Mouse (Mus musculus) spleen, embryonic (tissue): Measurements from ENCODE around the gene Dennd1b.

Experiments used
- CTCF ChIA-PET: fragments of 350-600 bp; sonication (Branson Sonifier 250); formaldehyde crosslinking; loops from one replicate; lab custom pipeline; 2022; lab: Charles Lee

The Dennd1b gene

DNA sequence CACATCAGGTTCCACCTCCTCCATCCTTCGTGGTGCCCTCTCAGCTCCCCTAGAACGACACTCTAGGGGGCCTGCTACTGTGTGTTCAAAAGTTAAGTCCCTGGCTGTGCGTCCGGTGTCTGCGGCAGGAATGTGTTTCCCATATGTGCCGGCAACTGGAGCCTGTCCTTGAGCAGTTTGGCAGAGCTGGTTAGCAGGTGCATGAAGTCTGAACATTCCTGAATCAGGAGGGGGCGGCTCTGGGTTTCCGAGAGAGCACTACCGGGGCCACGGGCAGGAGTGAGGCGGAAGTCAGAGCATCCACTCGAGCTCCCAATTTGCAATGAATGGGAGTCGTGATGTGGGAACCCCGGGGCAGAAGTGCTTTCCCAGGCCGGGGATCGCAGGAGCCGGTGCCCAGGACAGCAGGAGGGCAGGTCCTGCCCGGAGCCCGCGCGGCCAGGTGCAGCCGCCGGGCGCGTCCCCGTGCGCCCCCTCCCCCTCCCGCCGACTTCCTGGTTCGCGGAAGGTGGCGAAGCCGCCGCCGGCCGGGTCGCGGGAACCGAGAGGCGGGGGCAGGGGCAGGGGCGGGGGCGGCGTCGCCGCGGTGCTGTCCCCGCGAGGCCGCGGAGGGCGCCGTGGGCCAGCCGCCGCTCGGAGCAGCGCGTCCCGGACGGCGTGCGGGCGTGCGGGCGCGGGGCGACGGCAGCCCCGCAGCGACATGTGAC lies at the start of gene Dennd1b:
Gene Dennd1b (plus strand): TSS at position 275 of the 707 bp plus-strand sequence.
- CTCF ChIA-PET: interaction anchor here (1.0 kb wide), 1 partner anchor 108 kb away, joined by 3 read pairs; no protein-coding TSS in a partner anchor

DNA sequence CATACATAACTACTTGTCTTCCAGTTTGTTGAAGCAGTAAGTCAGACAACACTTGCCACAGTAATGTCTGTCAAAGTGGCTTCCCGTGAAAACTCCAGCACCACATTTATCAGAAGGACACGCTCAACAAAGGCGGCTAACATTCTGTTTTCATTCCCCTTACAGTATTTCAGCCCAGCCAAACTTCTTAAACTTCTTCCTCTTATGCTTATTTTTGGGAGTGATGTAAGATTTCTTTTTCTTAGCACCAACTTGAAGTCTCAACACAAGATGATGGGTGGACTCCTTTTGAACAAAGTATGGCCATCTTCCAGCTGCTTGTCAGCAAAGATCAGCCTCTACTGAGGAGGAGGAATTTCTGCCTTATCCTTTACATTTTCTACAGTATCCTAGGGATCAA lies 47.6 kb upstream of the Dennd1b start:
- CTCF ChIA-PET: no interaction called here

DNA sequence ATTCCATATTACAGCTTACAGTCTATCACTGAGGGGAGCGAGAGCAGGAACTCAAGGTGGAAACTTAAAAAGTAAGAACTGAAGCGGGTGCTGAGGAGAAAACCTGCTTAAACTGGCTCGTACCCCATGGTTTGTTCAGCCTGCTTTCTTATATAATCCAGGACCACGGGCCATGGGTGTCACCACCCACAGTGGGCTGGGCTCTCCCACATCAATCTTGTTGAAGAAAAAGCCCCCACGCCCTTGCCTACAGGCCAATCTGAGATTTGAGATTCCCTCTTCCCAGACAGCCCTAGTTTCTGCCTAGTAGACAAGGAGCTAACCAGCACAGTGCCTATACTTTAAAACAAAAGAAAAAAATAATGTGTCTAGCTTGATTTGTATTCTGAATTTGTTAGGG lies 43.6 kb upstream of the Dennd1b start:
- CTCF ChIA-PET: no interaction called here

DNA sequence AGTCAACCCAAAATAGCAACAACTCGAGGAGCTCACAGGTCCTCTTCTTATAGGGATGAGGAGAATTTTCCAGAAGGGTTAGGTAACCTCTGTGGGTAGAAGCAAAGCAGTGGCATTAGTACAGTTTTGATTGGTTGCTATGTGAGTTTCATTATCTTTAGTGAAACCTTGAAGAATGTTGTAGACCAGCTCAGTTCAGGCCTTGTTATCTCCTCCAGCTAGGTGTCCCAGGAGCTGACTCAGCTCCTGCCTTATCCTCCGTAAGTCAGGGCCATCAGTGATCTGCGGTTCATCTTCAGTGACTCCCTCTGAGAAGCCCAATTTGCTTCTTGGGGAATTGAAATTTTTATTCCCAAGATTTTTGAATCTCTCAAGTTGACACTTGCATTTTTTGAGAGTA lies 43.2 kb upstream of the Dennd1b start:
- CTCF ChIA-PET: interaction anchor here (0.6 to 0.7 kb wide), 2 partner anchors 49 to 76 kb away, joined by 3 read pairs; no protein-coding TSS in a partner anchor

DNA sequence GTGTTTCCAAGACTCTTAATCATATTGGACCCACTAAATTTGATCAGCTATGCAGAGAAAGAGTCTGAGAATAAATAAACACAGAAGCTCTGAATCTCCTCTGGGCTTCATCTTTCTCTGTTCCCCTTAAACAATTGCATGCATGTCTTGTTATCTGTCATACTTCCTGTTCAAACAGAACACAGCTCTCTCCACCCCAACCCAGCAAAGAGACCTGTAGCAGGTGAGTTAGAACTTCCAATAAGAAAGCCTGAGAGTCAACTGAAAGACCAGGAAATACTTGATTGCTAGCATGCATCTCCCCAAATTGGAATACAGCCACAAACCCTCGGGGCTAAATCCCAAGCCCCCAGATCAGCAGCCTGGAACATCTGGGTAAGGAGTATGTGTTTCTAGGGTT lies 42.4 kb upstream of the Dennd1b start:
- CTCF ChIA-PET: interaction anchor here (0.7 kb wide), 1 partner anchor 75 kb away, joined by 3 read pairs; no protein-coding TSS in a partner anchor

DNA sequence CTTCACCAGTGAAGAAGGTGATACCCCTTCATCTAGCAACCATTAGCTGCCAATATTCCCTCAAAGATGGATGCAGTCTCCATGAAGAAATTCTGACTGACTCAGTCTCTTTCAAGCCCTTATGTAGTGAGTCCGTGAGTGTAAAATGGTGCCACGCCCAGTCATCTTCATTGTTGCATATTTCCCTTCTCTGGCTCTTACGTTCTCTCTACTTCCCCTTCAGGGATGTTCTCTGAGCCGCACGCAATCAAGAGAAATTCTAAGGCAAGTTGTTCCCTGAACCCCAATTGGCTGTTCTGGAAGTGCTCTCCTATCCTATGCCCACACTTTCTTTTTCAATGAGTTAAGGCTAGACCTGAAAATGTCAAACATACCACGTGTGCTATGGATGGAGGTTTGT lies 40.3 kb upstream of the Dennd1b start:
- CTCF ChIA-PET: no interaction called here

DNA sequence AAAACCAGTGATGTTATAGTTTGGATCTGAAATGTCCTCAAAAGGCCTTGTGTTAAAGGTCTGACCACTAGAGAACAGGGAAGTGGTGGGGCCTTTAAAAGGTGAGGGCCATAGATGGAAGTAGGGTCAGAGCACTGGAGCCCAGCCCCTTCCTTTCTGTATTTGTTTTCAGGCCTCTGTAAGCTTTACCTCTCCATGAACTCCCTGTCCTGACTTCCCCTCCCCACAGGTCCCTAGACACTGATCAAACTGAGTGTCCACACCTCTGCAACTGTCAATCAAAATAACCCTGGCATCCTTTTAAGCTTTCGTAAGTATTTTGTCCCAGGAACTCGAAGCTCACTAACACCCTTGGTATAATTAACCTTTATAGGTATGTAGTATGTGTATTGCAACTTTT lies 39.0 kb upstream of the Dennd1b start:
- CTCF ChIA-PET: interaction anchor here (0.6 kb wide), 1 partner anchor 16 kb away, joined by 3 read pairs; no protein-coding TSS in a partner anchor

DNA sequence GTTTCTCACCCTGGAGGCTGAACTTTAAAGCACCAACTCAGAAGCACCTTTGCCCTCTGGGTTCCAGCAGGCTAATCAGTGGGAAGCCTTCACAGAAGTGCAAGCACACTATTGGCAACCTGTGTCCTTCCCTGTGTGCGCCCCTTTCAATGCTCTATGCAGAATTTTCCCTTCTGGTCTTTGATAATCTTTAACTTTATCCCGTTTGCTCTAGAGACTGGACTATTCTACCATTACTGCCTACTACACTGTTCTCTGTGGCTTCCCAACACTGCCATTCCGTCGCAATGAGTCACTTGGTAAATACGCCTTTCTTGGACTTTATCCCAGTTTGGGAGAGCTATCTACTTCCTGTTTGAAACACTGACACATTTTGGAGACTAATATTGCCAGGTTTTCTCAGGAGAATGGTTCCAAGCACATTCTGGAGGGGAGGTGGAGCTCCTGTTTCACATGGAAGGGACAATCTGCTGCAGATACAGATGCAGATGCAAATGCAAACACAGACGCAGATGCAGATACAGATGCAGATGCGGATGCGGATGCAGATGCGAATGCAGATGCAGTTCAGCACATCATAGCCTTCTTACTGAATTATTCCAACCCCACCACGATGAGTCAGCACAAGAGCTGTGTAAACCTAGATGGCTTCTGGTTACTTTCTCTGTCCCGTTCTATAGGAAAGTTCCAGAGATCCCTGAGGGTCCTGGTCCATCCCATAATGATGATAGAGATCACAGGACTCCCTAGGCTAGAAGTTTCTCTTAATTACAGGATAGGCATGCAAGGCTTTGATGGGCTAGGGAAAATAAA lies 34.4 kb upstream of the Dennd1b start:
- CTCF ChIA-PET: no interaction called here

DNA sequence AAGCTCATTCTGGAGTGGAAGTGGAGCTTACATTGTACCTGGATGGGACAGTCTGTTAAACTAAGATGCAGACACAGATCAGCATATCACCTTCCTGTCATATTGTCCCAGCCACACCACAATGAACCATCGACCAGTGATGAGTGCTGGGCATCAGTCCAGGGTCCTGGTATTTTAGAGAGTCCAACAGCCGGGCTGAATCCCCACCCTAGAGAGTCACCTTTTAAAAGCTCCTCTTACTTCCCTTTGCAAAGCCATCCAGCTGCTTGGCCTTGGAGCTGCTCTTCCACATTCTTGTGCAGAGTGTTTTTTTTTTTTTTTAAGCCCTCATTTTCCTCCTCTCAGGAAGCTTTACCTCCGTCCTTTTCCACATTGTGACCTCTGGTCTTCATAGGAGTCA lies 33.2 kb upstream of the Dennd1b start:
- CTCF ChIA-PET: no interaction called here

DNA sequence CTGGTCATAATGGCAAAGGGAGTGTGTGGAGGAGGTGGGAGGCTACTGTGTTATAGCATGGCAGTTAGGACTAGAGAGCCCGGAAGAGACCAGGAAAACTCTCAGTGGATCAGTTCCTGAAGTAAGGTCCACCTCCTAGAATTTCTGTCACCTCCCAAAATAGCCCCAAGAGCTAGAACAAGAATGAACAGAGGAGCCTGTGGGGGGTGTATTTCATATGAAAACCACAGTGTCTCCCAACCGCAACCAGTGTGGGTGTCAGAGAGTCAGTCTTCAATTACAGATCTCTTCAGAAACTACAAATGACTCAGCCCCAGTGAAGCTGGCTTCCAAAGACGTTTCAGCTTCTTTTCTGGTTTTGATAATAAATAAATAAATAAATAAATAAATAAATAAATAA lies 32.4 kb upstream of the Dennd1b start:
- CTCF ChIA-PET: no interaction called here

DNA sequence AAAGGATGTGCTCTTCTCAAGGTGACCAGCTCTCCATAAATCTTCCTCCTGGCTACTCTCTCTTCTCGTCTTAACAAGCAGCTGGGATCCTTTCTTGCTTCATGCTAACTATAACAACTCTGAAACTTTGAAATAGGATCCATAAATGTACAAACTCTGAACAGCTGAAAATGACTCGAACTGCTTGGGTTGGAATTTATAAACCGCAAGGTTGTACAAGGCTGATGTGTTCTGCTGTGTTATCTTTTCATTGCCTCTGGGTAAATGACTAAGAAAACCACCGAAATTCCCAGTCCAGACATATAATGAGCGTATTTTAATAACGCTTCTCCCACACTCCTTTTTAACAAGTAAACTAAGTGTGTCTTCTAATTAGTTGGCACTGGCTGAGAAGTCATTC lies 27.1 kb upstream of the Dennd1b start:
- CTCF ChIA-PET: no interaction called here

DNA sequence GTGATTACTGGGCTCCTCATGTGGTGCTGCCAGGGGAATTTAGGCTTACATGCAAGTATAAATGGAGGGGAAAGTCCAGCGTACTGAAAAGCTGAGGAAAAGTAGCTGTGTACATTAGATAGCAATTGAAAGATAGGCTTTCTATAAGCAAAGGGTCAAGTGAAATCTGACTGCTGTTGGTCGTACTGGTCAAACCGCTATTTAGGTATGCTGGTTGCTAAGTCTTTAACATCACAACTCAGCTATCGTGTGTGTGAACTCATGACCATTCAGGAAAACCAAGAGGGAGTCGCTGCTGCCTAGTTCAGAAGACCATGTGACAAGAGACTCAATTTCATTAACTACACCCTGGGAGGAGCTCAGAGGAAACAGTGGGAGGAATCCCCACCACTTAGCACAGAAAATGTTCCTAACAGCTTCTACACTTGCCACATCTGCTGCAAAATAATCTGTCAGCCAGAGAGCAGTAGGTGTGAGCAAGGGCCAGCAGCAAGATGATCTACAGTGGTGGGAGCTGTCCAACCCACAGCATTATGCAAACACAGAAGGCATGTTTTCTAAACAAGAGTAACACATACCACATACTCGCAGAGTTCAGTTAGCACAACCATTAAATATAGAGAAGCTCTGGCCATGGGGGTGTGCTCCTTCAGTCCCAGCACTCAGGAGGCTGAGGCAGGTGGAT lies 25.4 kb upstream of the Dennd1b start:
- CTCF ChIA-PET: interaction anchor here (0.5 kb wide), 1 partner anchor 405 kb away, joined by 5 read pairs; no protein-coding TSS in a partner anchor

DNA sequence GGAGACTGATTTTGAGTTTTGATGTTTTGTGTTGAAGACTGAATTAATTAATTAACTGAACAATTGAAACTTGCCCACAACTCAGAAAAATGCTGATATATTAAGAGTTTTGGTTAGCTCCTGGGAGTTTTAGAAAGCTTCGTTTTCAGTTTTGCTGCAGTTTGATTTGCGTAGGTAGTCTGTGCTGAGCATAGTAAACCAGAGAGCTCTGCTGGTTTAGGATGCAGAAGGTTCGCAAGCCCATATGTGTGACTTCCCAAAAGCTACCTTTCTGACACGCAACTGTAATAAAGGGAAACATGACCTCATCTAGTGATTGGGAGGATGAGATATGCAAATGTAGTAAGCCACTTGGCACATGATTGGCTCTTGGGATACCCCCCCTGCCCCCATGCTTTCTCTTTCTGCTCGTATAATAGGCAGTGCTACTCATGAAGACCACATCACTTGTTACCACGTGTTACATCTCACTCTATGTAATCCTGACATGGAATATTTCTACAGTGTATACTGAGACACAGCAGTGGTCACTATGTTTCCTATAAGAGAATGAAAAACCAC lies 23.6 kb upstream of the Dennd1b start:
- CTCF ChIA-PET: interaction anchor here (0.7 kb wide), 1 partner anchor 15 kb away, joined by 3 read pairs; no protein-coding TSS in a partner anchor

DNA sequence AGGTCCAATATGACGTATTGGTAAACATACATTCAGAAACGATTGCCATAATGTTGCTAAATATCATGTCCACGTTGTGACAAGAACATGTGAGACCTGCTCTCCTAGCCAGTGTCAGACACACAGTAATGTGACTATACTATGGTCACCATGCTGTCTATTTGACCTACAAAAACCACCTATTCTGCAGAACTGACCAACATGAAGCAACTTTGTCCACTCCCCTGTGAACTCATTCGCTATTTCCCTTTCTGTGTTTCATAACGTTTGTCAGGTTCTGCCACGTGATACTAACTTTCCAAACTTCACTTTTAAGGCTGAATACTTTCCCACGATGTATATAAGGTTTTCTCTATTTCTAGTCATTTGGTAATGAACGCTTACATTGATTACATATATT lies 22.8 kb upstream of the Dennd1b start:
- CTCF ChIA-PET: interaction anchor here (0.7 kb wide), 1 partner anchor 16 kb away, joined by 3 read pairs; no protein-coding TSS in a partner anchor

DNA sequence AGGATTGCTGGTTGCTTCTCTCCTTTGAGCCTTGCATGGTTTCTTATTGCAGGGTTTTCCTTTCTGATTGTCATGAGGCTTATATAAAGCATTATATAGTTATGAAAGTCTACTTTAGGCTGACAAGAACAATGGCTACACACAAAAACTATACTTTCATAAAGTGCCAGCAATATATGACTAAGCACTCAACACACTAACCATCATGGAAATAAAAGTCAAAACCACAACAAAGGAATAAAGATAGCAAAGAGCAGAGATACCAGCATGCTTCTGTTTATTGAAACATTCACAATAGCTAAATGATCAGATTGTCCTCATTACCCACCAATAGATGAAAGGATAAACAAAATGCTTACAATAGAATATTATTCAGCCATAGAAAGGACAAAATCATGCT lies 11.1 kb upstream of the Dennd1b start:
- CTCF ChIA-PET: interaction anchor here (0.7 kb wide), 1 partner anchor 269 kb away, joined by 3 read pairs; no protein-coding TSS in a partner anchor

DNA sequence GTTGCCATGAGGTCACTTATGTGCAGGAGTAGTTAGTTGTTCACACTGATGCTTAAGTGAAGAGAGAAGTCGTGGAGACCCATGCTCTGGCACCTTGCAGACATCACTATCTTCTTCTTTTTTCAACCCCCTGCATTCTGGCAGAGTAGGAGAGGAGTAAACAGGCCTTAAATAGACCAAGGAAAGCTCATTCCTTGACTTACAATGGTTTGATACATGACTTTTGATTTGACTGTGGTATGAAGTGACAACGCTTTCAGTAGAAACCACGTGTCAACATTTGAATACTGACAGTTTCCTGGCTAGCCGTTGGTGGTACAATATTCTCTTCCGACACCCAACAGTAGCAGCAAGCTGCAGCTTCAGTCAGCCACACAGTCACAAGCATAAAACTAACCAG lies 8.3 kb upstream of the Dennd1b start:
- CTCF ChIA-PET: interaction anchor here (0.6 kb wide), 1 partner anchor 780 kb away, joined by 3 read pairs; no protein-coding TSS in a partner anchor

DNA sequence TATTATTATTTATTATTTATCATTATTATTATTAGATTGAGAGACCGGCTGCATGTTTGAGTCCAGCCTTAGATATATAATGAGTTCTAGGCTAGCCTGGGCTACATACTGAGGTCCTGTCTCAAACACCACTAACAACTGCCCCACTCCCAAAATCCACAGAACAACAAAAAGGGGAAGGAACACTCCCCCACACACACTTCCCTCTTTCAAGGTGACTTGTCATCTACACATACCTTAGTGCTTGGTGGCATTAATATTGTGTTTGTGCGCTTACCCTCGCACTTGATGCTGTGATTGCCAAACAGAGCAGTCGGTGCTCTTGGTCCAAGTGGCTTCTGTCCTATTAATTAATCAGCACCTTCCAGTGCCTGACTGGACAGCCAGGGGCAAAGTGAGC lies 7.8 kb upstream of the Dennd1b start:
- CTCF ChIA-PET: no interaction called here

DNA sequence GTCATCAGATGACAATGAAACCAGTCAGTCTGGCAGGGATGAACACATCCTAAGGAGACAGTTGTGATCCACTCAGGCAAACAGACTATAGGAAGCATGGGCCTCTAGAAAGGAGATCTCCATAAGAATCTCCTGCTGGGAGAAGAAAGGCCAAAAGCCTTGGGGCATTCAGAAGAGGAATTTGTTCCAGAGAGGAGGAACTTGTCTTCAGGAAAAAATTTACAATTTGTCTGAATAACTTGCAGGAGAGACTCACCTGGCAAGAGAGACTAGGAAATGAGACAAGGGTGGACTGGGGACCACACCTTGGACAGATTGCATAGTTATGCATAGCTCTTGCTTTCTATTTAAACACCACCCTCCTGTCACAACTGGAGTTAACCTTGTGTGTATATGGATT lies 6.7 kb upstream of the Dennd1b start:
- CTCF ChIA-PET: no interaction called here

DNA sequence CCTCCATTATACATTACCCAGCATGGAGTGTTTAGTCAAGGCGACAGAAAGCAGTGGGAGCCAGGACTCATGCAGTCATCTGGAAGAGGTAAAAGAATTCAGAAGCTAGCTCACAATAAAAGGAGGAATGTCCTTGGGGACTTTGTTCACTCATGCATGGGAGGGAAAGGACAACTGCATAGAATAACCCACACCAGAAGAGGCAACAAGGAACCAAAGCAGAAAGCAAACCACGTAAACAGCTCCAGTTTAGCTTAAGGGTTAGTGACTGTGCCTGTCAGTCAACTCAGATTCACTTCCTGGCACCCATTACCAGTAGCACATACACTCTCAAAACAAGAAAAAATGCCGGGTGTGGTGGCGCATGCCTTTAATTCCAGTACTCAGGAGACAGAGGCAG lies 6.1 kb upstream of the Dennd1b start:
- CTCF ChIA-PET: no interaction called here

DNA sequence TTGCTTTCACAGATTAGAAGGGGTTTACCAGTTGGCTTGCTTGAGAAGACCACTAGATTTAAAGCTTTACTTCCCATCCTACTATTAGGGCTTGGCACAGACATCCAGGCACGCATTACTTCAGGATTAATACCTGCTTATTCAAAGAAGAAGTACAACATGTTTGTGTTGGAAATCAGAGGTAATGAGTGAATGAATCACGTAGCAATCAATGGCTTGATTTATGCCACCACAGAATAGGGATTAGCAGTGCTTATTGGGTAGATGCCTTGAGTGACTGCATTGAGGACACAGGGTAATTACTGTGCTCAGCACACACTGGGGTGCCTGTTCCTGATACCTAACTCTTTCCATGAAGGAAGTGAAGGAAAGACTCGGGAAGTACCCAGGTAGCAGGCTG lies 4.4 kb upstream of the Dennd1b start:
- CTCF ChIA-PET: no interaction called here

DNA sequence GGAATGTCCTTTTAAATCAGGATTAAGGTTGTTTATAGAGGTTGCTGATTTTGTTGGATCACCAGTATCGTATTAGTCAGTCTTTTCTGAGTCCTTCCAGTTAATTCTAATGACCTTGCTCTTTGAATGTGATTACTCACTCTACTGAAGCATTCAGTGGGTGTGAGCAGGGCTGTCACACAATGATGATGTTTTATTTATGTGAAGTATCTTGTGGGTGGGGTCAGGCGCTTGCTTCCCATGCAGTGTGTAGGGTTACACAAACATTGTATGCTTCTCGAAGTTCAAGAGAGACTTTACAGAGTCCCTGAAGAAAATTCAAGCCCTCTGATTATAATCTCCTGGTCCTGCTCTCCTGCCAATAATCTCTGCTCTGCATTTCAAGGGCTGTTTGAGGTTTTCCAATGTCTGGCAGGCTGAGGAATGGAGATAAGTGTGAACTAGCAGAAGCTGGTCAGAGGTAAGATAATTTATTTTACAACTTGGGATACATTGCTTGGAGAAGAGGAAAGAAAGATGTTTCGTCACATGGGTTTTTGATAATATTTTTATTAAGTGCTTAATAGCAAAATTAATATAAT lies 3.2 kb upstream of the Dennd1b start:
- CTCF ChIA-PET: no interaction called here
